Mouse (Mus musculus): ENCODE data around the gene Olfr38. TPM values are rescaled to one million over a fixed set of nuclear protein-coding genes. Genes with fewer than 3 reads are reported as not detected.

The Olfr38 gene
- total and polyA plus RNA-seq, 2 experiments from 2014 or later: not detected

GRCm38 (mm10) chr6:42747846-42748245 is 8.4 kb upstream of the Olfr38 start:
- Histone ChIP-seq H3K9ac (replicated peaks; ENCODE audit: low read length, poor library complexity, severe bottlenecking) (no peak overlapping the region), H3K4me2 (ENCODE audit: low read depth, low read length, poor library complexity, severe bottlenecking) (no peak overlapping the region), H3K4me3 (ENCODE audit: low read depth, low read length) (no peak overlapping the region), H3K36me3 (ENCODE audit: insufficient read depth, low read length) (no peaks in the 10 kb centered on the region), H3K9me3 (ENCODE audit: low read length) (no peaks in the 10 kb centered on the region), H3K27ac (ENCODE audit: low read depth, low read length) (no peak overlapping the region), H3K4me1 (ENCODE audit: insufficient read depth, low read length) (no peaks in the 10 kb centered on the region), H3K27me3 (ENCODE audit: insufficient read depth, low read length) (no peaks in the 10 kb centered on the region)
- no peak for DNase-seq (ENCODE audit: low spot score)
- no peak for TF ChIP-seq CTCF (IDR thresholded peaks at IDR 0.05)
- no peak for ATAC-seq (ENCODE audit: low FRiP score)

GRCm38 (mm10) chr6:42777066-42777465 is 20.9 kb downstream of the Olfr38 start:
- DNase-seq (ENCODE audit: low spot score): no peak
- Histone ChIP-seq H3K9ac (replicated peaks; ENCODE audit: low read length, poor library complexity, severe bottlenecking) (no peak overlapping the region), H3K36me3 (ENCODE audit: insufficient read depth, low read length) (no peaks in the 10 kb centered on the region), H3K9me3 (ENCODE audit: low read length) (no peaks in the 10 kb centered on the region), H3K4me1 (ENCODE audit: insufficient read depth, low read length) (no peaks in the 10 kb centered on the region), H3K4me2 (ENCODE audit: low read depth, low read length, poor library complexity, severe bottlenecking) (no peak overlapping the region), H3K4me3 (ENCODE audit: low read depth, low read length) (no peak overlapping the region), H3K27ac (ENCODE audit: low read depth, low read length) (no peak overlapping the region), H3K27me3 (ENCODE audit: insufficient read depth, low read length) (no peaks in the 10 kb centered on the region)
- ATAC-seq (ENCODE audit: low FRiP score): no peak
- WGBS: 91% methylated on average over 1 of the region's 1 CpGs
- TF ChIP-seq CTCF (IDR thresholded peaks at IDR 0.05): no peak

GRCm38 (mm10) chr6:42784793-42785192 is 28.6 kb downstream of the Olfr38 start, which contains the start of gene Olfr452:
Gene Olfr452 (plus strand): TSS chr6:42785093.
- Histone ChIP-seq H3K4me3 (ENCODE audit: low read depth, low read length) (no peak within 1 kb of the TSS), H3K9ac (replicated peaks; ENCODE audit: low read length, poor library complexity, severe bottlenecking) (no peak within 1 kb of the TSS), H3K27me3 (ENCODE audit: insufficient read depth, low read length) (no peaks in the 10 kb centered on the region), H3K9me3 (ENCODE audit: low read length) (no peaks in the 10 kb centered on the region), H3K4me1 (ENCODE audit: insufficient read depth, low read length) (no peaks in the 10 kb centered on the region), H3K36me3 (ENCODE audit: insufficient read depth, low read length) (no peaks in the 10 kb centered on the region), H3K27ac (ENCODE audit: low read depth, low read length) (no peak within 1 kb of the TSS), H3K4me2 (ENCODE audit: low read depth, low read length, poor library complexity, severe bottlenecking) (no peak within 1 kb of the TSS)
- TF ChIP-seq CTCF (IDR thresholded peaks at IDR 0.05): no peak
- DNase-seq (ENCODE audit: low spot score) (no peak), ATAC-seq (ENCODE audit: low FRiP score) (no peak)

GRCm38 (mm10) chr6:42790247-42790948 is 34.2 kb downstream of the Olfr38 start:
- H3K27me3 ChIP-seq (ENCODE audit: insufficient read depth, low read length): no peaks in the 10 kb centered on the region
- H3K4me3 ChIP-seq (ENCODE audit: low read depth, low read length): no peak overlapping the region
- ATAC-seq (ENCODE audit: low FRiP score): peak; percentile 69
- no peaks in the 10 kb centered on the region for H3K4me1 ChIP-seq (ENCODE audit: insufficient read depth, low read length)
- H3K36me3 ChIP-seq (ENCODE audit: insufficient read depth, low read length): no peaks in the 10 kb centered on the region
- H3K4me2 ChIP-seq (ENCODE audit: low read depth, low read length, poor library complexity, severe bottlenecking): peak overlapping the region; percentile 6; the same call in 1 of the 2 replicates
- TF ChIP-seq CTCF (IDR thresholded peaks at IDR 0.05): peak; percentile 27
- 41% methylated on average over 4 of the region's 4 CpGs for WGBS
- H3K9me3 ChIP-seq (ENCODE audit: low read length): no peaks in the 10 kb centered on the region
- DNase-seq (ENCODE audit: low spot score): no peak
- H3K9ac ChIP-seq (replicated peaks; ENCODE audit: low read length, poor library complexity, severe bottlenecking): no peak overlapping the region
- H3K27ac ChIP-seq (ENCODE audit: low read depth, low read length): peak overlapping the region; percentile 68

- no peaks in the 10 kb centered on the region for H3K36me3 ChIP-seq (ENCODE audit: insufficient read depth, low read length)
- peak overlapping the region; percentile 6; the same call in 1 of the 2 replicates for H3K4me2 ChIP-seq (ENCODE audit: low read depth, low read length, poor library complexity, severe bottlenecking)
- TF ChIP-seq CTCF (IDR thresholded peaks at IDR 0.05): no peak
- H3K4me1 ChIP-seq (ENCODE audit: insufficient read depth, low read length): no peaks in the 10 kb centered on the region
- ATAC-seq (ENCODE audit: low FRiP score): peak; percentile 91
- no peak overlapping the region for H3K9ac ChIP-seq (replicated peaks; ENCODE audit: low read length, poor library complexity, severe bottlenecking)
- no peak overlapping the region for H3K4me3 ChIP-seq (ENCODE audit: low read depth, low read length)
- no peaks in the 10 kb centered on the region for H3K27me3 ChIP-seq (ENCODE audit: insufficient read depth, low read length)
- H3K9me3 ChIP-seq (ENCODE audit: low read length): no peaks in the 10 kb centered on the region
- peak; percentile 50 for DNase-seq (ENCODE audit: low spot score)
- H3K27ac ChIP-seq (ENCODE audit: low read depth, low read length): peak overlapping the region; percentile 68
- 49% methylated on average over 9 of the region's 9 CpGs for WGBS
Measured at GRCm38 (mm10) chr6:42790949-42791556, 34.8 kb downstream of the Olfr38 start.

GRCm38 (mm10) chr6:42794982-42795381 is 38.8 kb downstream of the Olfr38 start:
- ATAC-seq (ENCODE audit: low FRiP score) (no peak), DNase-seq (ENCODE audit: low spot score) (no peak)
- no peaks in the 10 kb centered on the region for H3K4me1 ChIP-seq (ENCODE audit: insufficient read depth, low read length)
- no peaks in the 10 kb centered on the region for H3K27me3 ChIP-seq (ENCODE audit: insufficient read depth, low read length)
- TF ChIP-seq CTCF (IDR thresholded peaks at IDR 0.05): no peak
- H3K4me2 ChIP-seq (ENCODE audit: low read depth, low read length, poor library complexity, severe bottlenecking): no peak overlapping the region
- H3K4me3 ChIP-seq (ENCODE audit: low read depth, low read length): no peak overlapping the region
- H3K9me3 ChIP-seq (ENCODE audit: low read length): no peaks in the 10 kb centered on the region
- WGBS: 85% methylated on average over 3 of the region's 3 CpGs
- no peak overlapping the region for H3K9ac ChIP-seq (replicated peaks; ENCODE audit: low read length, poor library complexity, severe bottlenecking)
- no peaks in the 10 kb centered on the region for H3K36me3 ChIP-seq (ENCODE audit: insufficient read depth, low read length)
- no peak overlapping the region for H3K27ac ChIP-seq (ENCODE audit: low read depth, low read length)
